Mouse (Mus musculus) thymus, adult 2 months (tissue): ENCODE measurements around the gene Aurka.

Experiments used
- CTCF ChIP-seq: fragments of 200-500 bp; IDR thresholded peaks from 2 replicates; pipeline ENCODE4 v1.5.1; 2012; ENCODE audit warnings: mild to moderate bottlenecking, control low read depth, low read length, moderate library complexity, borderline replicate concordance; ENCODE audit not compliant: control insufficient read depth, poor library complexity, insufficient read depth; ENCODE audit errors: extremely low read depth
- POLR2A ChIP-seq: fragments of 200-500 bp; IDR thresholded peaks from 2 replicates; pipeline ENCODE4 v1.6.1; 2012; ENCODE audit warnings: mild to moderate bottlenecking, low read length, control low read depth, moderate library complexity; ENCODE audit not compliant: control insufficient read depth, poor library complexity, insufficient read depth; ENCODE audit errors: extremely low read depth

DNA sequence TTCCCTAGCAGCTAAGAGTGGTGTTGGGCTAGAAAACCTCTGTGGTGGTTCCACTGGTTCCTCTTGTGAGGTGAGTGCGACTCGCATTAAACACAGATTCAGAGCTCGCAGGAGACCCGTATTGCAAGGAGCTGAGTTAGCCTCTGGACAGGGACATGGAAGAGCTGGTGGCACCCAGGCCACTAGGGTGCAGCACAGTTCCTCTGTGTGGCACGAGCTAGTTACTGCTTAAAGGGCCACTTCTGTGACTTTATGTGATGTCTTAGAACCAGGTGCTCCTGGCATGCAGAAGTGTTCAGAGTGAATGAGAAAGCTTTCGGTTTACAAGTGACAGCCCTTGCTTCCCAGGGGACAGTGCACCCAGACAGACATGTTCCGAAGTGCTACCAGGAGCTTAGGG is 8.0 kb upstream of the Aurka start:
- peak; percentile 81 for TF ChIP-seq CTCF
- TF ChIP-seq POLR2A, result no peak
